Mouse (Mus musculus) liver, adult 2 months (tissue): ENCODE measurements around the gene Bcl2.

Experiments
- CTCF ChIP-seq: fragments of 200-500 bp; IDR thresholded peaks from 2 replicates; pipeline ENCODE4 v1.5.1; 2011; ENCODE audit warnings: low read depth, low read length, control low read depth
- POLR2A ChIP-seq: fragments of 200-500 bp; IDR thresholded peaks from 2 replicates; pipeline ENCODE4 v1.6.1; 2011; ENCODE audit warnings: low read length, control low read depth; ENCODE audit not compliant: insufficient read depth; ENCODE audit errors: extremely low read depth

- no peak for TF ChIP-seq CTCF
- TF ChIP-seq POLR2A: no peak
These were observed 34.7 kb upstream of the Bcl2 start for GRCm38 (mm10) chr1:106748555-106749315.
